Mouse (Mus musculus) embryonic facial prominence, embryonic 13.5 days (tissue): Measurements from ENCODE around the gene Mfsd13b. TPM values are rescaled to one million over a fixed set of nuclear protein-coding genes. Genes with fewer than 3 reads are reported as not detected.

Experiments used
- ATAC-seq: fragments of 200-750 bp; cut with Nextera tagmentation; 2 replicates; pipeline ENCODE4 v1.8.0; 2017; ENCODE audit warnings: low read depth; ENCODE audit not compliant: insufficient number of reproducible peaks, insufficient read depth, low FRiP score, low TSS enrichment
- H3K27ac ChIP-seq: fragments of 300-500 bp; sonication (generic); 2 replicates; pipeline ENCODE4 v1.5.1; 2015; ENCODE audit warnings: moderate library complexity, mild to moderate bottlenecking, inconsistent platforms
- H3K27me3 ChIP-seq: fragments of 300-500 bp; sonication (generic); 2 replicates; pipeline ENCODE4 v1.6.1; 2015; ENCODE audit warnings: mild to moderate bottlenecking, inconsistent platforms
- H3K36me3 ChIP-seq: fragments of 300-500 bp; sonication (generic); 2 replicates; pipeline ENCODE4 v1.6.1; 2015; ENCODE audit warnings: mild to moderate bottlenecking, inconsistent platforms
- H3K4me1 ChIP-seq: fragments of 300-500 bp; sonication (generic); 2 replicates; pipeline ENCODE4 v1.6.1; 2015; ENCODE audit warnings: inconsistent platforms
- H3K4me2 ChIP-seq: fragments of 300-500 bp; sonication (generic); 2 replicates; pipeline ENCODE4 v1.6.1; 2015; ENCODE audit warnings: moderate library complexity, mild to moderate bottlenecking, inconsistent platforms
- H3K4me3 ChIP-seq: fragments of 300-500 bp; sonication (generic); 2 replicates; pipeline ENCODE4 v1.5.1; 2015; ENCODE audit warnings: mild to moderate bottlenecking, inconsistent platforms
- H3K9ac ChIP-seq: fragments of 300-500 bp; sonication (generic); 2 replicates; pipeline ENCODE4 v1.6.1; 2015; ENCODE audit warnings: mild to moderate bottlenecking, inconsistent platforms
- H3K9me3 ChIP-seq: fragments of 300-500 bp; sonication (generic); 2 replicates; pipeline ENCODE4 v1.6.1; 2016; ENCODE audit warnings: inconsistent platforms
- WGBS: fragments of 180-500 bp; shearing (Covaris S2); methylation state at CpG from one replicate; pipeline ENCODE4 v1.1.7; 2015; ENCODE audit warnings: mixed read lengths; 5-methylcytosine and 5-hydroxymethylcytosine counted together
- polyA plus RNA-seq: library from polyadenylated mRNA; unstranded; fragments of >200 nt; fragmentation: Nextera tagmentation; extraction: Ambion mirVana; gene quantifications from 2 replicates; pipeline ENCODE4 v1.2.1, GENCODE M21; 2015

Mfsd13b gene
- polyA plus RNA-seq, 1 experiment from 2014 or later: 0.24 TPM

DNA sequence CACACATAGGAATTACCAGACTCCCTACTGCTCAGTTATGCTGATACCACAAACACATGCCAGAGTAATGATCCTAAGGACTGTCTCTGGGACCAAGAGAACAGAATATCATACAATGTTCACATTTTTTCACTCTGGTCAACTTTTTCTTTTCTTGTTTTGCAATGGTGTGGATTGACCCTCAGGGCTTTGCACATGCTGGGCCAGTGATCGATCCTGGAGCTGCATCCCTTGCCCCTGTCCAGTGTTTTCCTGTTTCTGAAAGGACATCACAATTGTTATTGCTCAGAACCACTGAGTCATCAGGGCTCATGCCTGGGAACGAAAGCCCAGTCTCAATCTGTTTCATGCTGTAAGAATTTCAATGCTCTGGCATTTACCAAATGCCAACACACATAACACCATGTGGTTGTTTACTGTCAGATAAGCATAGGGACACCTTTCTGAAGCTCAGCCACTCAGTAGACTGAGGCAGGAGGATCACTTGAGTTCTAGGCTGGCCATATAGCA is 16.8 kb downstream of the Mfsd13b start:
- Histone ChIP-seq H3K36me3 (no peaks in the 10 kb centered on the region), H3K9me3 (no peaks in the 10 kb centered on the region), H3K27ac (no peak overlapping the region), H3K4me2 (no peak overlapping the region), H3K27me3 (no peaks in the 10 kb centered on the region), H3K4me3 (no peak overlapping the region), H3K9ac (no peak overlapping the region), H3K4me1 (no peaks in the 10 kb centered on the region)
- no peak for ATAC-seq
- 70% methylated on average over 2 of the region's 2 CpGs for WGBS

GRCm38 (mm10) chr7:121000065-121000822 is 17.9 kb downstream of the Mfsd13b start:
- no peak for ATAC-seq
- H3K9ac ChIP-seq: no peak overlapping the region
- H3K4me3 ChIP-seq: no peak overlapping the region
- H3K9me3 ChIP-seq: no peaks in the 10 kb centered on the region
- 69% methylated on average over 3 of the region's 3 CpGs for WGBS
- no peaks in the 10 kb centered on the region for H3K27me3 ChIP-seq
- H3K36me3 ChIP-seq: no peaks in the 10 kb centered on the region
- no peak overlapping the region for H3K4me2 ChIP-seq
- no peak overlapping the region for H3K27ac ChIP-seq
- no peaks in the 10 kb centered on the region for H3K4me1 ChIP-seq

DNA sequence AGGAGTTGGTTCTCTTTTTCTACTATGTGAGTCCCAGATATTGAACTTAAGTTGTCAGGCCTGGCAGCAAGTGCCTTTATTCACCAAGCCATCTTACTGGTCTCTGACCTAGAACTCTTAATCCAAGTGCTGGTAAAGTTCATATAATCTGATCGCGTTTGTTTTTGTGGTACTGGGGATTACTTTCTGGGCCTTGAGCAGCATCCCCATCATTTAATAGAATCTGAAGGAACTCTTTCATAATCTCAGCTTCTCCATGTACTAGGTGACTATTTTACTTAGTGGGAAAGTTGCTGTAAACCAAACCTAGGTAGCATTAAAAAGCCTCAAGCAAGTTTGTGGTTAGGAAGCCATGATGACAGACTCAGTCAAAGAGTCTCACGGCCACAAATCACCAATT is 19.6 kb downstream of the Mfsd13b start:
- 0 out of 2 replicates have a peak, but pooled peaks cover 2% of the 10 kb centered on the region for H3K4me1 ChIP-seq
- no peak for ATAC-seq
- no peak overlapping the region for H3K4me2 ChIP-seq
- no peak overlapping the region for H3K27ac ChIP-seq
- H3K9me3 ChIP-seq: no peaks in the 10 kb centered on the region
- 83% methylated on average over 3 of the region's 3 CpGs for WGBS
- H3K36me3 ChIP-seq: no peaks in the 10 kb centered on the region
- H3K27me3 ChIP-seq: no peaks in the 10 kb centered on the region
- H3K9ac ChIP-seq: no peak overlapping the region
- no peak overlapping the region for H3K4me3 ChIP-seq

- H3K9me3 ChIP-seq: no peaks in the 10 kb centered on the region
- ATAC-seq: no peak
- no peak overlapping the region for H3K27ac ChIP-seq
- H3K4me2 ChIP-seq: no peak overlapping the region
- no peak overlapping the region for H3K4me3 ChIP-seq
- no peaks in the 10 kb centered on the region for H3K27me3 ChIP-seq
- no peak overlapping the region for H3K9ac ChIP-seq
- no peaks in the 10 kb centered on the region for H3K36me3 ChIP-seq
- 0 out of 2 replicates have a peak, but pooled peaks cover 2% of the 10 kb centered on the region for H3K4me1 ChIP-seq
- WGBS: 86% methylated on average over 5 of the region's 5 CpGs
Observed at GRCm38 (mm10) chr7:121002407-121002928, 20.2 kb downstream of the Mfsd13b start.

- no peaks in the 10 kb centered on the region for H3K27me3 ChIP-seq
- 75% methylated on average over 4 of the region's 4 CpGs for WGBS
- H3K9me3 ChIP-seq: no peaks in the 10 kb centered on the region
- H3K4me2 ChIP-seq: no peak overlapping the region
- no peak overlapping the region for H3K27ac ChIP-seq
- H3K4me1 ChIP-seq: 0 out of 2 replicates have a peak, but pooled peaks cover 2% of the 10 kb centered on the region
- no peak overlapping the region for H3K9ac ChIP-seq
- no peak overlapping the region for H3K4me3 ChIP-seq
- H3K36me3 ChIP-seq: no peaks in the 10 kb centered on the region
- ATAC-seq: no peak
Observed at GRCm38 (mm10) chr7:121003793-121004418, 21.6 kb downstream of the Mfsd13b start.

DNA sequence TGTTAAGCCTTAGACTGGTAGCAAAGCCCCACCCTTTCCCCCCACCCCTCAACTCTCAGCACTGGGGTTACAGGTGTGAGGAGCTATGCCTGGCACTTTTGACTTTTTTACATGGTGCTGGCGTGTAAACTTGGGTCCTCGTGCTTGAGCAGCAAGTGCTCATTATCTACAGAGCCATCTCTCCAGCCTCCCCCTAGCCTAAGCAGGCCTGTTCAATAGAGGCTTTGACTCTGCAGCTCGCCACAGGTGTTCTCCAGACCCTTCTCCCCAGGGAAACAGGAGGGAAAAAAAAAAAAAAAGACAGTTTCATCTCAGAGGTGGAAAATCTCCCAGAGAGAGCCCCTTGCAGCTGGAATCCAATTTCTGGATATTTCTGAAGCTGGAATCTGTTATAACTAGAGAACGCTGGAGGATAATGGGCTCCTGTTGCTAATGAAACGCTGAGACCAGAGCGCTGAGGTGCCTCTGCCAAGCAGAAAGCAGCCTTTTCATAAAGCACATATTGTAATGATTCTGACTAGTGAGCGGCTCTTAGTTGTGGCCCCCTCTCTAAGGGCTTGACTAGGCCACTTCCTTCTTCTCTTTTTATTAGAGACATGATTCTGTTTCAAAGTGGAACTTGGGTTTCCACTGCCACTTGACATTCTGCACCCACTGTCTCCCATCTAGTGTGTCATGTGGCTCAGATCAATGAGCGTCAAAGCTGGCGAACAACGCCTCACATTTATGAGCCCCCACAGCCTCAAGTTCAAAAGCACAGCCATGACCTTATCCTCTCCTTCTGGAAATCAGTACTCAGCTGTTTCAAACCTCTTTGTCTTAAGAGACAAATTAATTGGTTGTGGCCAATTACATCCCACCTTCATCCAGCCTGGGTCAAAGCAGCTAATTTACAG is 29.7 kb downstream of the Mfsd13b start:
- no peak overlapping the region for H3K9ac ChIP-seq
- no peak overlapping the region for H3K4me3 ChIP-seq
- H3K4me2 ChIP-seq: 0 out of 2 replicates have a peak overlapping the region, but pooled peaks have one; percentile 10
- ATAC-seq: no peak
- WGBS: 26% methylated on average over 10 of the region's 10 CpGs
- H3K4me1 ChIP-seq: peaks cover 21% of the 10 kb centered on the region
- H3K27ac ChIP-seq: peak overlapping the region; percentile 76
- no peaks in the 10 kb centered on the region for H3K27me3 ChIP-seq
- H3K36me3 ChIP-seq: no peaks in the 10 kb centered on the region
- no peaks in the 10 kb centered on the region for H3K9me3 ChIP-seq

DNA sequence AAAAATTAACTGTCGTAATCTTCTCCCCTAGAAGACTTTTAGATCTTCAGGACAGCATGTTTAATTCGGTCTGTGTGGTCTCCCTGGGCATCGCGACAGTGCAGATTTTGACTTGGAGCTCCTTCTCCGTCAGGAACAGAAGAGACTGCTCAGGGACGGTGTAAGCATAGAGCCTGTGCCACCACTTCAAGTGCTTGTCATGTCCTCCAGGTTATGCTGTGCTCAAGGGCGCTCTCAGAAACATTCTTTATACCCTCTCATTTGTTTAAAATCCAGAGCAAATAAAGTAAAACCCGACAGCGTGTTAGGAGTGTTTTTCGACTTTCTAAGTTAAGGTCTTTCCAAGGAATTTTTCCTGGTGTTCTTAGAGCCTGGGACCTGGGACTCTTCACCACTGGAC is 32.2 kb downstream of the Mfsd13b start:
- Histone ChIP-seq H3K4me1 (peaks cover 21% of the 10 kb centered on the region), H3K27me3 (no peaks in the 10 kb centered on the region), H3K9me3 (no peaks in the 10 kb centered on the region), H3K4me2 (no peak overlapping the region), H3K4me3 (no peak overlapping the region), H3K27ac (no peak overlapping the region), H3K36me3 (no peaks in the 10 kb centered on the region), H3K9ac (no peak overlapping the region)
- no peak for ATAC-seq
- WGBS: 90% methylated on average over 10 of the region's 10 CpGs

DNA sequence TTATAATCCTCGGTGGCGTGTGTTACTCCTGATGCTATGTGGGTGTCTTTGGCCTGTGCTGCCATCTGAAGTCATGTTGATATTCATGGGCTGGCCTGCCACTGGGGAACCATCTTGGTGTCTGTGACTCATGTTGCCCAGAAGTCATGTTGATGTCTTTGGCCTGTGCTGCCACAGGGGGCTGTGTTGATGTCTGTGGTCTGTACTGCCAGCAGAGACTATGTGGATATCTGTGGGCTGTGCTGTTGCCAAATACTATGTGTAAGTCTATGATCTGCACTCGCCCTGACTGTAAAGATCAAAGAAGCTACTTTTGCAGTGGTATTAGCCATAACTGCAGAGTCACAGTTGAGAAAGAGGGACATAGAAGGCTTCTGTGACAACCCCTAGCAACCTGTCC is 36.5 kb downstream of the Mfsd13b start:
- 82% methylated on average over 3 of the region's 3 CpGs for WGBS

GRCm38 (mm10) chr7:121020277-121020676 is 38.0 kb downstream of the Mfsd13b start:
- Histone ChIP-seq H3K36me3 (no peaks in the 10 kb centered on the region), H3K4me3 (no peak overlapping the region), H3K27me3 (no peaks in the 10 kb centered on the region), H3K9ac (no peak overlapping the region), H3K4me1 (no peaks in the 10 kb centered on the region), H3K27ac (no peak overlapping the region), H3K9me3 (no peaks in the 10 kb centered on the region), H3K4me2 (no peak overlapping the region)
- WGBS: 32% methylated on average over 8 of the region's 8 CpGs
- no peak for ATAC-seq

More for the DNA sequence above, 36.5 kb downstream of the Mfsd13b start:
- Histone ChIP-seq H3K9ac (no peak overlapping the region), H3K4me1 (no peaks in the 10 kb centered on the region), H3K4me3 (no peak overlapping the region), H3K27ac (no peak overlapping the region), H3K27me3 (no peaks in the 10 kb centered on the region), H3K36me3 (no peaks in the 10 kb centered on the region), H3K4me2 (no peak overlapping the region), H3K9me3 (no peaks in the 10 kb centered on the region)
- ATAC-seq: no peak

DNA sequence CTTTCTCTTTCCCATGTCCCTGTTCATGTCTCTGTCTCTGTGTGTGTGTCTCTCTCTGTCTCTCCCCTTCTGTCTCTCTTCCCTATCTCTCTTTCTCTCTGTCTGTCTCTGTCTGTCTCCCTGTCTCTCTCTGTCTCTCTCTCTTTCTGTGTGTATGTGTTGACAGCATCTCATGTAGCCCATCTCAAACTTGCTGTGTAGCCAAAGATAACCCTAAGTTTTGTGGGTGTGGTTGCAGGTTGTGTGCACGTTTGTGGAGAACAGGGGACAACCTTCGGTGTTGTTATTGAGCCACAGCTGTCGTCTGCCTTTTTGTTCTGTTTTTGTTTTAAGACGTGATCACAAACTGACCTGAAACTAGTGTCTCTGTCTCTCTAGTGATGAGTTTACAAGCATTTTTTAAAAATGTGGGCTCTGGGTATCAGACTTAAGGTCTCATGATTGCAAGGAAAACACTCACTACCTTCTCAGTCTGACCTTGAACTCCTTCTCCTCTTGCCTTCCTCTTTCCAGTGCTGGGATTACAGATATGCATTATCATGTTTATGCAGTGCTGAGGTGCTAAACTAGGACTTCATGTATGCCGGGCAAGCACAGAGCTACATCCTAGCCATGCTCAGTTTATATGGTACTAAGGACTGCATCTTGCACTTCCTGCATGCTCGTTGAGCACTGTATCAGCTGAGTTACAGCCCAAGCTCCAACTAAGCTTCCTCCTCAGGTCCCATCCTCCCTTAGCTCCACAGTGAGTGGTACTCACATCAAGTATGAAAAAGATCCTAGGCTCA is 43.1 kb downstream of the Mfsd13b start:
- no peaks in the 10 kb centered on the region for H3K9me3 ChIP-seq
- ATAC-seq: no peak
- no peak overlapping the region for H3K9ac ChIP-seq
- no peaks in the 10 kb centered on the region for H3K4me1 ChIP-seq
- WGBS: 77% methylated on average over 6 of the region's 6 CpGs
- H3K36me3 ChIP-seq: no peaks in the 10 kb centered on the region
- H3K4me2 ChIP-seq: no peak overlapping the region
- H3K4me3 ChIP-seq: no peak overlapping the region
- H3K27ac ChIP-seq: no peak overlapping the region
- no peaks in the 10 kb centered on the region; the same call in 1 of the 2 replicates for H3K27me3 ChIP-seq
